18 mouse cellular contexts compared by ENCODE assay signal in the genomic region with DNA sequence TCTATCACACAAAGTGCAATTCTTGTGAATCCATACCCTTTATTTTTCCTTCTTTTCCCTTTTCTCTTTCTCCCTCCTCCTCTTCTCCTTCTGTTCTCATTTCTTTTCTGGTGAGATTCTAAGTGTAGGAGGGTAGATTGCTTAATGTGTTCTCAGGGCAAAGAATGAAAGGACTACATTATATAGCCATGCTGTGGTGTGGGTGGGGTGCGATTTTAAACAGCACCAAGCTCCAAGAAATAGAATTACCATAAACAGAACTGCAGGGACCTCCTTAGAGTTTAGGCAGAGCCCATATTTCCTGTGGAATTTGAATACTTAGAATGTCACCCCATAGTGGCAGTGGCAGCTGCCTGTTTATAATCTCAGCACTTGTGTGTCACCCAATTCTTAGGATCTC. TPM values are rescaled to one million over a fixed set of nuclear protein-coding genes. Genes with fewer than 3 reads are reported as not detected.
DNase-seq lines count a peak whose midpoint lies in the region; ATAC-seq and TF ChIP-seq lines count a peak whose summit lies in the region.
"Had no signal": no experiment of that assay in that cellular context is flagged by ENCODE, and none has a peak within 500 bp of the region (broad histone marks: within the 10 kb centered on the region; RNA-seq: fewer than 3 reads in every experiment).

No protein-coding gene starts in this region.

- no peak overlapping the region for H3K4me2 ChIP-seq in forebrain, postnatal 0 days (ENCODE audit: low read depth)
- H3K4me2 ChIP-seq: embryonic facial prominence, embryonic 15.5 days; heart, embryonic 12.5 days; liver, embryonic 13.5 days had no signal

- 19% methylated on average over 1 of the region's 1 CpGs for WGBS in forebrain, postnatal 0 days

- H3K4me1 ChIP-seq in forebrain, postnatal 0 days (ENCODE audit: insufficient read depth), result no peaks in the 10 kb centered on the region
- H3K4me1 ChIP-seq: heart, embryonic 12.5 days; liver, embryonic 13.5 days had no signal

- H3K4me3 ChIP-seq in layer of hippocampus, adult 2 months, result no peak overlapping the region
- H3K4me3 ChIP-seq in forebrain, postnatal 0 days (ENCODE audit: low read depth, low read length), result no peak overlapping the region
- H3K4me3 ChIP-seq: embryonic facial prominence, embryonic 15.5 days; heart, embryonic 12.5 days; liver, embryonic 13.5 days; myocyte had no signal

- no peak for TF ChIP-seq CTCF in layer of hippocampus, adult 2 months (conservative IDR thresholded peaks at IDR 0.05)
- no peak for TF ChIP-seq CTCF in forebrain, postnatal 0 days (IDR thresholded peaks at IDR 0.05; ENCODE audit: low read depth)

- no peaks in the 10 kb centered on the region for H3K36me3 ChIP-seq in forebrain, postnatal 0 days (ENCODE audit: insufficient read depth)
- H3K36me3 ChIP-seq: embryonic facial prominence, embryonic 15.5 days; heart, embryonic 12.5 days; liver, embryonic 13.5 days had no signal

- no peaks in the 10 kb centered on the region for H3K9me3 ChIP-seq in forebrain, postnatal 0 days (ENCODE audit: low read length)
- H3K9me3 ChIP-seq: embryonic facial prominence, embryonic 15.5 days; heart, embryonic 12.5 days; liver, embryonic 13.5 days had no signal

- ATAC-seq in forebrain, postnatal 0 days, result peak; percentile 67
- no peak for ATAC-seq in megakaryocyte progenitor cell, adult 5-6 weeks (replicated peaks; ENCODE audit: poor library complexity)
- ATAC-seq: intestine, postnatal 0 days had no signal

- H3K9ac ChIP-seq in forebrain, postnatal 0 days, result no peak overlapping the region
- H3K9ac ChIP-seq: embryonic facial prominence, embryonic 15.5 days; heart, embryonic 12.5 days; liver, embryonic 13.5 days had no signal

- H3K27me3 ChIP-seq in forebrain, postnatal 0 days (ENCODE audit: insufficient read depth, low read length), result no peaks in the 10 kb centered on the region
- H3K27me3 ChIP-seq: embryonic facial prominence, embryonic 15.5 days; heart, embryonic 12.5 days; liver, embryonic 13.5 days had no signal

- H3K27ac ChIP-seq in layer of hippocampus, adult 2 months, result peak overlapping the region; percentile 76
- peak overlapping the region; percentile 67; the same call in 1 of the 2 replicates for H3K27ac ChIP-seq in forebrain, postnatal 0 days (ENCODE audit: low read depth, low read length)
- H3K27ac ChIP-seq: embryonic facial prominence, embryonic 15.5 days; liver, embryonic 13.5 days; stomach, postnatal 0 days had no signal

- DNase-seq in layer of hippocampus, adult 2 months (ENCODE audit: low spot score in 2 of 2), result peak; percentile 39 to 60
- DNase-seq in layer of hippocampus, postnatal 25 days (ENCODE audit: extremely low spot score in 1 of 2, low spot score in 1 of 2), result no peak
- no peak for DNase-seq in forebrain, postnatal 0 days
- peak; percentile 81 for DNase-seq in layer of hippocampus, adult 9-11 months
- peak; percentile 82 to 85 for DNase-seq in right cerebral cortex, adult 2 months (ENCODE audit: low spot score in 2 of 2)
- DNase-seq in T-cell, adult 2 months (ENCODE audit: low spot score), result no peak
- DNase-seq: cerebellum, postnatal 36 days; gastrocnemius, postnatal 25 days; liver, embryonic 13.5 days; lung, postnatal 36 days had no signal

RNA-seq across cellular contexts. Expression of gene Palmd, which starts 17.0 kb away (rescaled TPM):
- 10 to 100 TPM; 30.2 TPM for total RNA-seq in layer of hippocampus, adult 2 months (2021)
- 10 to 100 TPM; 27.6 to 32.8 TPM for total RNA-seq in layer of hippocampus, postnatal 25 days (2021)
- 6.3 and 6.9 TPM in 2 replicates for total RNA-seq in forebrain, postnatal 0 days (2014; rRNA removed)
- polyA plus RNA-seq in forebrain, postnatal 0 days (2015; fragmentation: Nextera tagmentation; extraction: Ambion mirVana), result 8.8 and 11.7 TPM in 2 replicates
- total RNA-seq in megakaryocyte progenitor cell, adult 5-6 weeks (2015), result not detected in 2 replicates
- total RNA-seq in megakaryocyte progenitor cell, adult 5-6 weeks (2017), result not detected in 2 replicates

RNA-seq across cellular contexts. Expression of gene 4930455H04Rik, which starts 17.7 kb away (rescaled TPM):
- total RNA-seq in layer of hippocampus, adult 2 months (2021), result not detected
- total RNA-seq in layer of hippocampus, postnatal 25 days (2021), result not detected
- not detected in 2 replicates for total RNA-seq in forebrain, postnatal 0 days (2014; rRNA removed)
- not detected in 2 replicates for polyA plus RNA-seq in forebrain, postnatal 0 days (2015; fragmentation: Nextera tagmentation; extraction: Ambion mirVana)
- not detected in 2 replicates for total RNA-seq in megakaryocyte progenitor cell, adult 5-6 weeks (2015)
- total RNA-seq in megakaryocyte progenitor cell, adult 5-6 weeks (2017), result not detected in 2 replicates
- total RNA-seq: gastrocnemius, postnatal 25 days had no signal
- polyA plus RNA-seq: embryonic facial prominence, embryonic 15.5 days; heart, embryonic 12.5 days; hindbrain, embryonic 11.5 days; intestine, postnatal 0 days; large intestine, adult 2 months; liver, embryonic 13.5 days; myocyte had no signal

Comparison
In these comparisons a context has a peak if more than half of its experiments do, and no peak if none do; other contexts are left out.
1. DNase-seq: peak in layer of hippocampus, adult 2 months (2 of 2), layer of hippocampus, adult 9-11 months (single experiment) and right cerebral cortex, adult 2 months (2 of 2); none in layer of hippocampus, postnatal 25 days (0 of 2), forebrain, postnatal 0 days (single experiment) and T-cell, adult 2 months (single experiment).